Mouse (Mus musculus) cerebellum, postnatal 4 days (tissue): ENCODE data around the gene Trim14.

ENCODE experiments used
- DNase-seq, 2 experiments: peaks; one replicate each; pipeline ENCODE4 v3.0.0; 2022; ENCODE audit warnings: low spot score in 2 of 2, mixed read lengths in 1 of 2

Gene Trim14

DNA sequence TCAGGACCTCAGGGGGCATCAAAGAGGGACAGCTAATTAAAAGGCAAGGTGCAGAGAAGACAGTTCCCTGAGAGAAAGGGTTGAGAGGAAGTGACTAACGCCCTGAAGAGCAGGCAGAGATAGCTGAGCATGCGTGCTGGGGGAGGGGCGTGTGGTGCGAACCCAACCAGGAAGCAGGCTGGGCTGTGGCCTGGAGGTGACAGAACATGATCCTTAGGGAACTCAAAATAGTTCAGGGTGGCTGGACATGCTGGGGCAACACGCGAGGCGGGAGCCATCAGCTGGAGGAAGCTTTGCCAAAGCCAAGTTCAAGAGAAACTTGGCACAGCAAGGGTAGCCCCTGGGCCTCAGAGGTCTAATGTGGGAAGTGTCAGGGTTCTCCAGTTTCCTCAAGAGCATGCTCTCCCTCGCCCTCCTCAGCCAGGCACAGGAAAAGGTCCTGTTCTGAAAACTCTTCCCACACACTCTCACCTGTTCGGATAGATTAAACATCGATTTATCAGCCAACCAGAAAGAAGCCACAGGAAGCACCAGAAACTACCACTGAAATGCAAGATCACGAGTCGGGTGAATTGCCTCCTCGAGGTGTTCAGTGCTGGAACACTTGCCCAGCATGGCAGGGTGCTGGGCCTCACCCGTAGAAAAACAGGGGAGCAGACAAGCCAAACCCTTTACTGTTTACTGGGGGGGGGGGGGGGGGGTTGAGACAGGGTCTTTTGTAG is 50.1 kb downstream of the Trim14 start:
- no peak for DNase-seq

GRCm38 (mm10) chr4:46479081-46479480 is 56.9 kb downstream of the Trim14 start:
- no peak for DNase-seq

DNA sequence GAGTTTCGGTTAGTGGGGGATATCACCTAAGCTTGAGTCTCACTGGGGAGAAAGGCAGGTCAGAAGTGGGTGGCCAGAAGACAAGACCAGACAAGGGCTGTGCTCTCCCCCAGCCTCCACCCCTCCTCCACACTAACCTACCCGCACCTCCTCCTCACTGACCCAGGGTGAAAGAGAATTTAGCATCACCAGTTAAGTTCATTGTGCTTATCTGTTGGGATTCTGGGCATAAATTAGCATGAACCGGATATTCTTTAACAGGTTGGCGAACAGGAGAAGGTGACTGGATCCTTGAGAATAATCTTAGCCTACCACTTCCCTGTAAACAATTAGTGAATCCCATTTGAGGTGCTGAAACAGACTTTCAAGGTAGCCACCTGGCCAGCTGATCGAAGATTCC is 60.8 kb downstream of the Trim14 start:
- no peak for DNase-seq

DNA sequence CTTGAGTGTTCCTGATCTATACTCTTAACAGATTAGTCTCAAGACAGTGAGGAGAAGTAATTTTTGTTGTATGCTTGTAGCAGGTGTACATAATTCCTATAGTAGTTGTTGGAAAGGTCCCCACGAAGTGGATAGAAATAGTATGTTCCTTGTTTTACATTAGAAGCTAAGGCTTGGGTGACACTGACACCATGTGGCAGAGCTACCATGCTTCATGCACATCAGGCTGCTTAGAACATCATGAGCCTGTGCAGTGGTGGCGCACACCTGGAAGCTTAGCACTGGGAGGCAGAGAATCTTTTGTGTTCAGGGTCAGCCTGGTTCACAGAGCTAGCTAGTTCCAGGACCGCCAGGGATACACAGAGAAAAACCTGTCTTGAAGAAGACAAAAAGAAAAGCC is 70.2 kb downstream of the Trim14 start:
- no peak for DNase-seq

GRCm38 (mm10) chr4:46463130-46463830 is 72.7 kb downstream of the Trim14 start:
- peak in 1 of 2 experiments; percentile 42 for DNase-seq

DNA sequence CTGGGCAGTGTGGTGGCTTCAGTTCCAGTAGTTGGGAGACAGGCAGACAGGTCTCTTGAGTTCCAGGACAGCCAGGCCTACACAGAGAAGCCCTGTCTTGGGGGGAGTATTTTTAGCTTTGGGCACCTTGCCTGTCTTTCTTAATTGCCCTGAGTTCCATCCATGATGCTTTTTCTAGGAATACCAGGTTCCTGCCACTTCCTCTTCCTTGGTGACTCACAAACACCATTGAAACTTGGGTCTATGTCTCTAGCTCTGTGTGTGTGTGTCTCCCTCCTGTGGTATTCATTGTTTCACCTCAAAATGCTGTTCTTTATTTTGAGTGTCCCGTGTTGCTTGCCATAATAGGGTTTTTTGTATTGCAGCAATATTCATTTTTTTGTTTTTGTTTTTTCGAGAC is 77.5 kb downstream of the Trim14 start:
- DNase-seq: no peak

- no peak for DNase-seq
Measured at GRCm38 (mm10) chr4:46457186-46457585, 78.8 kb downstream of the Trim14 start.

- no peak for DNase-seq
Measured at GRCm38 (mm10) chr4:46456762-46457161, 79.2 kb downstream of the Trim14 start.

DNA sequence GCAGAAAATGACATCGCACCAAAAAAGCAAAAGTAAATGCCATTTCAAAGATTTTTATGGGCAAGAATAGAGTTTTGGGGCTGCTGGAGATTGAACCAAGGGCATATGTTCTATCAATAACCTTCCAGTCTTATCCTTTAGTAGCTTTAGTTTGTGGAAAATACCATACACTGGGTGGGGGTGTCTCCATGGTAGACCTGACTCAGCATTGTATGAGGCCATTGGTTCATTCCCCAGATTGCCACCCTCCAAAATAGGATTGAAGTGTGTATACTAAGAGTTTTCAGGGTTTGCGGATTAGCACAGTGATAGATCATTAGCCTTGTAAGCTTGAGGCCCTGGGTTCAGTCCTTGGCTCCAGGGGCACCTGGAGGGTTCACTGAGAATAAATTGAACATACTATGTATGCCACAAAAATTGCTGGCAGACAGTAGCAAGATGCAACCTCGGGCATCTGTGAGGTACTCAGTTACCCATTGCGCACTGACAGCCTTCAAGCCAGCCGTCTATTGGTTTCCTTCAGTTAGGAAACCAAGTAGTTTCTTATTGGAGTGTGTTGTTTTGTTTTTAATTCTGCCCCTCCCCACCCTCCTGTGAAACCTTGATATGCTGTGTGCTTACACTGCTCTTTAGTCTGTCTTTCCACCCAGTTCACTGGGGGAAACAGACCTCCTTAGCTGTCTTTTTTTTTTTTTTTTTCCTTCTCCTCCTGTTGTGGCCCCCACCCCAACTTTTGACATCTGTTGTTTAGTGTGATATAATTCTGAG is 81.7 kb downstream of the Trim14 start:
- no peak for DNase-seq

- DNase-seq: no peak
Measured at GRCm38 (mm10) chr4:46452855-46453719, 82.9 kb downstream of the Trim14 start.

DNA sequence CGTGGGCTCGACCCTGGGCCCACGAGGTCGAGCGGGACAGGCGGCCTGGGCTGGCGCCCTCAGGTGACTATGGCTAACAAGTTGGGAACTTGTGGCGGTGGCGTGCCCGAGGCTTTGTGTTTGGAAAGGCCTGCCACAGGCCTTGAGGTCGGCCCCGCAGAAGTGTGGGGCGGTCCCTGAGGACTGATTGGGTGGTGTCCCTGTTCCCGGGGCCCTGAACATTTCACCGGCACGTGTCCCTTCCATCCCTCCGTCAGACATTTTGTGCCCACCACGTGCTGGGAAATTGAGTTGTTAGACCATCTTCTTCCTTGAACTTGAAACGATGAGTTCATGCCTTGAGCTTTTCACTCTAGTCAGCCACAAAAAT is 83.5 kb downstream of the Trim14 start:
- peak in 1 of 2 experiments; percentile 50 for DNase-seq

DNA sequence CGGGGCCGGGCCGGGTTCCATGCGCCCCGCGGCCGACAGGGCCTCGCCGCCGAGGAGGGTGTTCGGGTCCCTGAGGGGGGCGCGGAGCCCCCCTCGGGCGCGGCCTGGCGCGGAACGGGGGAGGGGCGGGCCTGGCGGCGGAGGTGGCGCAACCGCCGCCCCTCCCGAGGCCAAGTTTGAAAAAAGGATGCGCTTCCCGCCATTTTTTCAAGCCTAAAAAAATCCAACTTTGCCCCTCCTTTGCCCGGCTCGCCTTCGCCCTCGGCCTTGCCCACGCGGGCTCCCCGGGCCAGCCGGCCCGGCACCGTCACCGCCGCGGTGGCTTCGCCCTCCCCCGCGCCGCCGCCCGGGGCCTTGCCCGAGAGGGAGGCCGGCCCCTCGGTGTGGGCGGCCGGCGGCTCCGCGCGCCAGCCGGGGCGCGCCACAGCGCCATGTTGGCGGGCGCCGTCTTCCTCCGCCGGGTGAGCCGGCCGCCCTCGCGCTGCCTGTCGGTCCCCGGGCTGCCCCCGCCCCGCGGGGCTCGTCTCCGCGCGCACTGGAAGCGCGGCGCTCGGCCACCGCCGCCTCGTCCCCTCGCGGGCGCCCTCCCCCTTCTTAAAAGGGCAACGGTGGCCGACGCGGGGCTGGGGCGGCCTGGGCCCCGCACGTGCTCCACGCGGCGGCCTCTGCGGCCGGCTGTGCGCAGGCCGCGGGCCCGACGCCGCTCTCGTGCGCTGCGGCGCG is 84.0 kb downstream of the Trim14 start:
- peak; percentile 47 to 74 for DNase-seq

- peak; percentile 36 to 72 for DNase-seq
Measured at GRCm38 (mm10) chr4:46451240-46451757, 84.6 kb downstream of the Trim14 start.

GRCm38 (mm10) chr4:46450519-46451131 is 85.3 kb downstream of the Trim14 start, which contains the start of gene Anp32b:
Gene Anp32b (plus strand): TSS chr4:46450902.
- peak; percentile 90 to 98 for DNase-seq

DNA sequence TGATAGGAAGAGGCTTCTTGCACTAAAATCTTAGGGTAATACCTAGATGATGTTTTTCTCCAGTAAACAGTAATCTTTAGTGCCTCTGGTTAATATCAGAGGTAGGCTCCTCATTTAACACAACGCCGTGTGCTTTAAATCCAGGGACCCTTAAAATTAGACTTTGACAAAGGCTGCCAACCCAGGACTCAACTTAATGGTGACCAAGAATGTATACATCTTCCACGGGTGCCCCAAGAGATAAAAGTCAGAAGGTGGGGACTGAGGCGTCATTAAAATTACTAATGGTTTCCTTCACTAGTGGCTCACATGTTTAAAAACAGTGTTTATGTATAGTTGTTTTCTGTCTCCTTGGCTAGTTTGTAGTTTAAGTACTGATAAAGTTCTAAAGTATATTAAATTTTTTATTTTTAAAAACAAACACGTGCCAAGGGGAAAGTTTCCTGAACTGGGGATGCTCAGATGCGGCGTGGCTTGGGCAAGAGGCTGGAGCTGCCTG is 85.9 kb downstream of the Trim14 start:
- DNase-seq: no peak

DNA sequence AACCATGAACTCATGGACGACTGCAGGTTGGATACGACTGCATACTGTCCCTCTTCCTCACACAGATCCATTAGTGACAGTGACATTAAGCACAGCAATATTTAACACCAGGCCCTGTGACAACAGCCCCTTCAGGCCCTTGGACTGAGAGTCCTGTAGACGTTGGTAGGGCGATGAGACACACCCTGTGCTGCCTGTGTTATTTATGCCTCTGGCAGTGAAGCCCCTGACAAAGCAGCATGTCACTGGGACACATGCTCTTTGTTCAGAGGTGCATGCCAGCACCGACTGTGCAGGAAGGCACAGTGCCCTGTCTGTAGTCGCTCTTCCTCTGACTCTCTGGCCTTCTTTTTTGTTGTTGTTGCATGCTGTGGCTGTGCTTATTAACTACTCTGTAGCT is 87.1 kb downstream of the Trim14 start:
- DNase-seq: peak in 1 of 2 experiments; percentile 23

DNA sequence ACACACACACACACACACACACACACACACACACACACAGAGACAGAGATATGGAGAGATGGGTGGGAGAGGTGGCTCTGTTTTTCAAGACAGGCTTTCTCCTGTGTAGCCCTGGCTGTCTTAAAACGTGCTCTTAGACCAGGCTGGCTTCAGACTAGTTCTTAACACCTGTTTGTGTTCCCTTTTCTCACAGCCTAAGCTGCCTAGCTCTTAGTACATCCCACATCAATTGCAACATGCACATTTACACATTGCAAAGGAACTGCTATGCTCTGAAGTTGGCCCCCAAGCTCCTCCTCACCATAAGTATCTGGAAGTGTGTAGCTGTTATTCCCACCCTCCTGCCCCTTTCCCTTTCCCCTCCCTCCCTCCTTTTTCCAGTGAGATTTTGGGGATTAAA is 88.5 kb downstream of the Trim14 start:
- no peak for DNase-seq

DNA sequence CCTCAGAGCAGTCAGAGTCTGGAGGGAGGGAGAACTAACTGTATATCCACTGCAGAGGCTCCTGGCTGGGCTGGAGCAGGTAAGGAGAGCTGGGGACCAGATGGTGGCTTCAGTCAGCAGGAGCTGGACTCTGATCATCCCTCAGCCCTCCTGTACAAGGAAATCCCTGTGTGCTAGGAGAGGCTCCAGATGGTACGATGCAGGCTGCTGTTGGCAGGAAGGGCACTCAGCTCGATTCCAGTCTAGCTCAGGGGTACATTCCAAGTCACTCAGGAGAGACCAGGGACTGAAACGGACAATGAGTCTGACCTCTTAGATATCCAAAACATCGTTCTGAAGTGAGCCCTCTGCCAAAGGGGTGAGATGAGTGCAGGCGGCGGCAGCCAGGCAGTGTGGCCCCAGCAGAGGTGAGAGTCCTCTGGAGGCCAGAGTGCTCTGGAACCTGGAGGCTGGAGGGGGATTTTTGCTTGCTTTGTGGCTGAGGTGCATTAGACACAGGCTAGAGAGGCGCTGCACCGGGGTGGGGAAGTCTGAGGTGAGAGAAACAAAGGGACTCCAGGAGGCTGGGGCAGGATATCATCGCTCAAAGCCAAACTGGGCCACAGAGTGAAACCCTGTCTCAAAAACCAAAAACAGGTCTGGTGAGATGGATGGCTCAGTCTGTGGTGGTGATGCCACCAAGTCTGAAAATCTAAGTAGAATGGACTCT is 90.5 kb downstream of the Trim14 start:
- no peak for DNase-seq
